Mouse (Mus musculus) neutrophil, adult 5-6 weeks (primary cell): ENCODE measurements at regions not wholly inside any gene's neighbourhood (a gene's known extent, or its start where the extent isn't known, plus 50 kb on each side); places are given as distances from the start of the nearest gene placed in this dataset.
"Not testable (repeated sequence)": the region's sequence is repeated elsewhere in the genome, so short reads cannot be mapped to it uniquely, and the experiment has no call there.

Experiments
- ATAC-seq: fragments of 151-379, 151-347 bp; 2 replicates; pipeline ENCODE4 v1.8.0; 2017; ENCODE audit warnings: mild to moderate bottlenecking, moderate TSS enrichment; ENCODE audit not compliant: insufficient number of reproducible peaks, poor library complexity, low FRiP score, severe bottlenecking; ENCODE audit errors: extremely low read depth

- no peak for ATAC-seq
These were observed 152.3 kb upstream of the Map1b start for GRCm38 (mm10) chr13:99668613-99669012.

GRCm38 (mm10) chr13:99666086-99666485, 149.7 kb upstream of the Map1b start:
- ATAC-seq: no peak

- not testable (repeated sequence) for ATAC-seq
These were observed 147.1 kb upstream of the Map1b start for GRCm38 (mm10) chr13:99663422-99663821.

- ATAC-seq: no peak
These were observed 131.4 kb upstream of the Map1b start for GRCm38 (mm10) chr13:99647661-99648204.

- no peak for ATAC-seq
These were observed 128.4 kb upstream of the Map1b start for GRCm38 (mm10) chr13:99644771-99645170.

- no peak for ATAC-seq
These were observed 126.5 kb upstream of the Map1b start for GRCm38 (mm10) chr13:99642811-99643210.

- ATAC-seq: no peak
These were observed 126.0 kb upstream of the Map1b start for GRCm38 (mm10) chr13:99642301-99642700.

GRCm38 (mm10) chr13:99641386-99642165, 125.2 kb upstream of the Map1b start:
- ATAC-seq: no peak

- no peak for ATAC-seq
These were observed 116.4 kb upstream of the Map1b start for GRCm38 (mm10) chr13:99632706-99633105.

GRCm38 (mm10) chr13:99630800-99631199, 114.5 kb upstream of the Map1b start:
- ATAC-seq: no peak

- no peak for ATAC-seq
These were observed 114.0 kb upstream of the Map1b start for GRCm38 (mm10) chr13:99630356-99630755.

- no peak for ATAC-seq
These were observed 108.9 kb upstream of the Map1b start for GRCm38 (mm10) chr13:99625196-99625595.

GRCm38 (mm10) chr13:99618332-99618731, 102.0 kb upstream of the Map1b start:
- no peak for ATAC-seq

- no peak for ATAC-seq
These were observed 101.1 kb upstream of the Map1b start for GRCm38 (mm10) chr13:99617457-99617856.

GRCm38 (mm10) chr13:99611715-99612494, 95.6 kb upstream of the Map1b start:
- no peak for ATAC-seq

GRCm38 (mm10) chr13:99610498-99610897, 94.2 kb upstream of the Map1b start:
- ATAC-seq: no peak

- ATAC-seq: no peak
These were observed 93.1 kb upstream of the Map1b start for GRCm38 (mm10) chr13:99609151-99610146.

GRCm38 (mm10) chr13:99608591-99608990, 92.3 kb upstream of the Map1b start:
- ATAC-seq: no peak

- ATAC-seq: no peak
These were observed 90.9 kb upstream of the Map1b start for GRCm38 (mm10) chr13:99607208-99607607.
